Mouse (Mus musculus): ENCODE data around the gene Rbm25.

- no peak for TF ChIP-seq POLR2A (IDR thresholded peaks at IDR 0.05; ENCODE audit: borderline replicate concordance, extremely low read depth, low read depth, low read length)
- TF ChIP-seq CTCF (IDR thresholded peaks at IDR 0.05; ENCODE audit: insufficient read depth, low read length), result no peak
These were observed 48.3 kb upstream of the Rbm25 start for GRCm38 (mm10) chr12:83582747-83583146.
